Mouse (Mus musculus): ENCODE results near the gene Kcnh6. TPM values are rescaled to one million over a fixed set of nuclear protein-coding genes. Genes with fewer than 3 reads are reported as not detected.

Kcnh6 gene
- not detected in 2 replicates for polyA plus RNA-seq (2012; ENCODE audit: insufficient read depth, insufficient read length, missing spikeins)

- Histone ChIP-seq H3K27ac (replicated peaks; ENCODE audit: low read depth, low read length) (no peak within 1 kb of the TSS), H3K4me3 (ENCODE audit: insufficient read depth, low read depth, low read length) (no peak within 1 kb of the TSS), H3K4me1 (ENCODE audit: control insufficient read depth, insufficient read depth, insufficient read length, low read length) (peaks cover 5% of the 10 kb centered on the region)
These were observed at the start of gene Kcnh6 for GRCm38 (mm10) chr11:106007821-106008220. Gene Kcnh6, plus strand, starts transcription at chr11:106008124.

GRCm38 (mm10) chr11:105958566-105958965 is 49.4 kb upstream of the Kcnh6 start:
- no peak overlapping the region for H3K4me3 ChIP-seq (ENCODE audit: insufficient read depth, low read depth, low read length)
- peaks cover 9% of the 10 kb centered on the region for H3K4me1 ChIP-seq (ENCODE audit: control insufficient read depth, insufficient read depth, insufficient read length, low read length)
- H3K27ac ChIP-seq (replicated peaks; ENCODE audit: low read depth, low read length), result no peak overlapping the region

- Histone ChIP-seq H3K27ac (replicated peaks; ENCODE audit: low read depth, low read length) (no peak overlapping the region), H3K4me1 (ENCODE audit: control insufficient read depth, insufficient read depth, insufficient read length, low read length) (peaks cover 9% of the 10 kb centered on the region), H3K4me3 (ENCODE audit: insufficient read depth, low read depth, low read length) (no peak overlapping the region)
These were observed 48.6 kb upstream of the Kcnh6 start for GRCm38 (mm10) chr11:105959355-105959754.

GRCm38 (mm10) chr11:105964691-105965090 is 43.2 kb upstream of the Kcnh6 start:
- 0 out of 2 replicates have a peak, but pooled peaks cover 2% of the 10 kb centered on the region for H3K4me1 ChIP-seq (ENCODE audit: control insufficient read depth, insufficient read depth, insufficient read length, low read length)
- H3K27ac ChIP-seq (replicated peaks; ENCODE audit: low read depth, low read length), result no peak overlapping the region
- H3K4me3 ChIP-seq (ENCODE audit: insufficient read depth, low read depth, low read length), result no peak overlapping the region

- Histone ChIP-seq H3K4me3 (ENCODE audit: insufficient read depth, low read depth, low read length) (no peak overlapping the region), H3K4me1 (ENCODE audit: control insufficient read depth, insufficient read depth, insufficient read length, low read length) (0 out of 2 replicates have a peak, but pooled peaks cover 2% of the 10 kb centered on the region), H3K27ac (replicated peaks; ENCODE audit: low read depth, low read length) (no peak overlapping the region)
These were observed 41.6 kb upstream of the Kcnh6 start for GRCm38 (mm10) chr11:105966288-105966687.

GRCm38 (mm10) chr11:105967741-105968574 is 40.0 kb upstream of the Kcnh6 start, which contains the start of gene Ace:
Gene Ace, plus strand, starts transcription at chr11:105967945.
- H3K4me1 ChIP-seq (ENCODE audit: control insufficient read depth, insufficient read depth, insufficient read length, low read length), result 0 out of 2 replicates have a peak, but pooled peaks cover 2% of the 10 kb centered on the region
- H3K4me3 ChIP-seq (ENCODE audit: insufficient read depth, low read depth, low read length), result peak within 1 kb of the TSS; percentile 60
- no peak within 1 kb of the TSS for H3K27ac ChIP-seq (replicated peaks; ENCODE audit: low read depth, low read length)

- 0 out of 2 replicates have a peak overlapping the region, but pooled peaks have one; percentile 9 for H3K27ac ChIP-seq (replicated peaks; ENCODE audit: low read depth, low read length)
- peak overlapping the region; percentile 60 for H3K4me3 ChIP-seq (ENCODE audit: insufficient read depth, low read depth, low read length)
- H3K4me1 ChIP-seq (ENCODE audit: control insufficient read depth, insufficient read depth, insufficient read length, low read length), result 0 out of 2 replicates have a peak, but pooled peaks cover 2% of the 10 kb centered on the region
These were observed 39.0 kb upstream of the Kcnh6 start for GRCm38 (mm10) chr11:105968948-105969347.

GRCm38 (mm10) chr11:105969516-105969915 is 38.4 kb upstream of the Kcnh6 start:
- Histone ChIP-seq H3K4me3 (ENCODE audit: insufficient read depth, low read depth, low read length) (0 out of 2 replicates have a peak overlapping the region, but pooled peaks have one; percentile 60), H3K27ac (replicated peaks; ENCODE audit: low read depth, low read length) (no peak overlapping the region)

GRCm38 (mm10) chr11:105974593-105974992 is 33.3 kb upstream of the Kcnh6 start:
- H3K27ac ChIP-seq (replicated peaks; ENCODE audit: low read depth, low read length), result no peak overlapping the region
- no peak overlapping the region for H3K4me3 ChIP-seq (ENCODE audit: insufficient read depth, low read depth, low read length)
- no peaks in the 10 kb centered on the region for H3K4me1 ChIP-seq (ENCODE audit: control insufficient read depth, insufficient read depth, insufficient read length, low read length)

More at GRCm38 (mm10) chr11:105969516-105969915, 38.4 kb upstream of the Kcnh6 start:
- H3K4me1 ChIP-seq (ENCODE audit: control insufficient read depth, insufficient read depth, insufficient read length, low read length), result 0 out of 2 replicates have a peak, but pooled peaks cover 2% of the 10 kb centered on the region

GRCm38 (mm10) chr11:105975050-105975449 is 32.9 kb upstream of the Kcnh6 start:
- Histone ChIP-seq H3K4me1 (ENCODE audit: control insufficient read depth, insufficient read depth, insufficient read length, low read length) (no peaks in the 10 kb centered on the region), H3K4me3 (ENCODE audit: insufficient read depth, low read depth, low read length) (no peak overlapping the region), H3K27ac (replicated peaks; ENCODE audit: low read depth, low read length) (no peak overlapping the region)

GRCm38 (mm10) chr11:105975636-105976035 is 32.3 kb upstream of the Kcnh6 start:
- Histone ChIP-seq H3K4me3 (ENCODE audit: insufficient read depth, low read depth, low read length) (no peak overlapping the region), H3K27ac (replicated peaks; ENCODE audit: low read depth, low read length) (no peak overlapping the region), H3K4me1 (ENCODE audit: control insufficient read depth, insufficient read depth, insufficient read length, low read length) (no peaks in the 10 kb centered on the region)

- no peaks in the 10 kb centered on the region for H3K4me1 ChIP-seq (ENCODE audit: control insufficient read depth, insufficient read depth, insufficient read length, low read length)
- H3K27ac ChIP-seq (replicated peaks; ENCODE audit: low read depth, low read length), result no peak overlapping the region
- no peak overlapping the region for H3K4me3 ChIP-seq (ENCODE audit: insufficient read depth, low read depth, low read length)
These were observed 29.7 kb upstream of the Kcnh6 start for GRCm38 (mm10) chr11:105978232-105978631.

- H3K4me1 ChIP-seq (ENCODE audit: control insufficient read depth, insufficient read depth, insufficient read length, low read length), result no peaks in the 10 kb centered on the region
- no peak overlapping the region for H3K27ac ChIP-seq (replicated peaks; ENCODE audit: low read depth, low read length)
- H3K4me3 ChIP-seq (ENCODE audit: insufficient read depth, low read depth, low read length), result no peak overlapping the region
These were observed 29.3 kb upstream of the Kcnh6 start for GRCm38 (mm10) chr11:105978634-105979033.

GRCm38 (mm10) chr11:105984452-105984851 is 23.5 kb upstream of the Kcnh6 start:
- Histone ChIP-seq H3K4me1 (ENCODE audit: control insufficient read depth, insufficient read depth, insufficient read length, low read length) (no peaks in the 10 kb centered on the region; the same call in 1 of the 2 replicates), H3K4me3 (ENCODE audit: insufficient read depth, low read depth, low read length) (no peak overlapping the region), H3K27ac (replicated peaks; ENCODE audit: low read depth, low read length) (no peak overlapping the region)

- Histone ChIP-seq H3K27ac (replicated peaks; ENCODE audit: low read depth, low read length) (no peak overlapping the region), H3K4me1 (ENCODE audit: control insufficient read depth, insufficient read depth, insufficient read length, low read length) (peaks cover 7% of the 10 kb centered on the region), H3K4me3 (ENCODE audit: insufficient read depth, low read depth, low read length) (no peak overlapping the region)
These were observed 20.5 kb upstream of the Kcnh6 start for GRCm38 (mm10) chr11:105987446-105987845.

Data from brown adipose tissue, adult 24 weeks (tissue).